Mouse (Mus musculus): Measurements from ENCODE around the gene Cdk5r2.

- TF ChIP-seq CTCF (IDR thresholded peaks at IDR 0.05; ENCODE audit: extremely low read depth, insufficient read length, insufficient replicate concordance, low read depth, low read length) (no peak), POLR2A (IDR thresholded peaks at IDR 0.05; ENCODE audit: low read depth, low read length) (no peak)
Measured at GRCm38 (mm10) chr1:74850251-74850650, 4.5 kb upstream of the Cdk5r2 start.
